Mouse (Mus musculus) neural tube, embryonic 14.5 days (tissue): ENCODE results near the gene Tpk1. TPM values are rescaled to one million over a fixed set of nuclear protein-coding genes. Genes with fewer than 3 reads are reported as not detected.

Source experiments
- ATAC-seq: fragments of 200-750 bp; cut with Nextera tagmentation; 2 replicates; pipeline ENCODE4 v1.8.0; 2017; ENCODE audit warnings: low read depth, mild to moderate bottlenecking, moderate TSS enrichment, moderate library complexity
- H3K27ac ChIP-seq: fragments of 300-500 bp; sonication (generic); 2 replicates; pipeline ENCODE4 v1.5.1; 2014; ENCODE audit warnings: low read depth, mild to moderate bottlenecking, control low read depth, low read length, moderate library complexity, mixed read lengths
- H3K27me3 ChIP-seq: fragments of 300-500 bp; sonication (generic); 2 replicates; pipeline ENCODE4 v1.6.1; 2014; ENCODE audit warnings: low read length; ENCODE audit not compliant: control insufficient read depth, insufficient read depth
- H3K36me3 ChIP-seq: fragments of 300-500 bp; sonication (generic); 2 replicates; pipeline ENCODE4 v1.6.1; 2014; ENCODE audit warnings: low read length, mixed read lengths; ENCODE audit not compliant: control insufficient read depth, insufficient read depth
- H3K4me1 ChIP-seq: fragments of 300-500 bp; sonication (generic); 2 replicates; pipeline ENCODE4 v1.6.1; 2014; ENCODE audit warnings: low read length; ENCODE audit not compliant: control insufficient read depth, insufficient read depth
- H3K4me2 ChIP-seq: fragments of 300-500 bp; sonication (generic); 2 replicates; pipeline ENCODE4 v1.6.1; 2014; ENCODE audit warnings: mild to moderate bottlenecking, low read depth, low read length, control low read depth
- H3K4me3 ChIP-seq: fragments of 300-500 bp; sonication (generic); 2 replicates; pipeline ENCODE4 v1.5.1; 2014; ENCODE audit warnings: low read depth, low read length, control low read depth, mixed read lengths
- H3K9ac ChIP-seq: fragments of 300-500 bp; sonication (generic); replicated peaks from 2 replicates; pipeline ENCODE4 v1.6.1; 2014; ENCODE audit warnings: low read depth, mild to moderate bottlenecking, control low read depth, low read length, mixed read lengths
- H3K9me3 ChIP-seq: fragments of 300-500 bp; sonication (generic); 2 replicates; pipeline ENCODE4 v1.6.1; 2016; ENCODE audit warnings: low read length; ENCODE audit not compliant: control insufficient read depth
- WGBS: fragments of 180-500 bp; shearing (Covaris S2); extraction: QIAGEN DNeasy Blood & Tissue Kit; methylation state at CpG from one replicate; pipeline ENCODE4 v1.1.7; 2014; 5-methylcytosine and 5-hydroxymethylcytosine counted together
- polyA plus RNA-seq: library from polyadenylated mRNA; unstranded; fragments of >200 nt; fragmentation: Nextera tagmentation; extraction: Ambion mirVana; gene quantifications from 2 replicates; pipeline ENCODE4 v1.2.1, GENCODE M21; 2014

The Tpk1 gene
- polyA plus RNA-seq, 1 experiment from 2014 or later = 5.6 TPM

GRCm38 (mm10) chr6:43551410-43551809, 114.7 kb downstream of the Tpk1 start:
- Histone ChIP-seq H3K4me3 (no peak overlapping the region), H3K36me3 (no peaks in the 10 kb centered on the region), H3K9ac (no peak overlapping the region), H3K27ac (no peak overlapping the region), H3K4me2 (no peak overlapping the region), H3K4me1 (no peaks in the 10 kb centered on the region), H3K9me3 (no peaks in the 10 kb centered on the region), H3K27me3 (no peaks in the 10 kb centered on the region)
- WGBS = 96% methylated on average over 1 of the region's 1 CpGs
- ATAC-seq = no peak

- no peak for ATAC-seq
- 89% methylated on average over 1 of the region's 1 CpGs for WGBS
- Histone ChIP-seq H3K4me2 (no peak overlapping the region), H3K9me3 (no peaks in the 10 kb centered on the region), H3K36me3 (no peaks in the 10 kb centered on the region), H3K27me3 (no peaks in the 10 kb centered on the region), H3K4me1 (no peaks in the 10 kb centered on the region), H3K4me3 (no peak overlapping the region), H3K9ac (no peak overlapping the region), H3K27ac (no peak overlapping the region)
Measured at GRCm38 (mm10) chr6:43546537-43546936, 119.5 kb downstream of the Tpk1 start.

- 74% methylated on average over 2 of the region's 2 CpGs for WGBS
- H3K27ac ChIP-seq = no peak overlapping the region
- H3K9ac ChIP-seq = no peak overlapping the region
- no peak overlapping the region for H3K4me3 ChIP-seq
- H3K36me3 ChIP-seq = no peaks in the 10 kb centered on the region
- no peaks in the 10 kb centered on the region for H3K27me3 ChIP-seq
- no peak overlapping the region for H3K4me2 ChIP-seq
- H3K4me1 ChIP-seq = no peaks in the 10 kb centered on the region
- peak; percentile 28; the same call in 1 of the 2 replicates for ATAC-seq
- no peaks in the 10 kb centered on the region for H3K9me3 ChIP-seq
Measured at GRCm38 (mm10) chr6:43537252-43537870, 128.7 kb downstream of the Tpk1 start.

- H3K27me3 ChIP-seq = no peaks in the 10 kb centered on the region
- no peaks in the 10 kb centered on the region for H3K4me1 ChIP-seq
- no peak overlapping the region for H3K27ac ChIP-seq
- no peak overlapping the region for H3K4me2 ChIP-seq
- no peak overlapping the region for H3K9ac ChIP-seq
- WGBS = 93% methylated on average over 2 of the region's 2 CpGs
- no peak overlapping the region for H3K4me3 ChIP-seq
- ATAC-seq = no peak
- no peaks in the 10 kb centered on the region for H3K9me3 ChIP-seq
- no peaks in the 10 kb centered on the region for H3K36me3 ChIP-seq
Measured at GRCm38 (mm10) chr6:43535459-43535858, 130.6 kb downstream of the Tpk1 start.

- ATAC-seq = no peak
- no peaks in the 10 kb centered on the region for H3K4me1 ChIP-seq
- no peaks in the 10 kb centered on the region for H3K27me3 ChIP-seq
- H3K9ac ChIP-seq = no peak overlapping the region
- no peak overlapping the region for H3K27ac ChIP-seq
- H3K36me3 ChIP-seq = no peaks in the 10 kb centered on the region
- no peak overlapping the region for H3K4me2 ChIP-seq
- no peaks in the 10 kb centered on the region for H3K9me3 ChIP-seq
- no peak overlapping the region for H3K4me3 ChIP-seq
Measured at GRCm38 (mm10) chr6:43533323-43533722, 132.8 kb downstream of the Tpk1 start.

- Histone ChIP-seq H3K4me1 (no peaks in the 10 kb centered on the region), H3K9ac (no peak overlapping the region), H3K36me3 (no peaks in the 10 kb centered on the region), H3K27me3 (no peaks in the 10 kb centered on the region), H3K4me3 (no peak overlapping the region), H3K9me3 (no peaks in the 10 kb centered on the region), H3K27ac (no peak overlapping the region), H3K4me2 (no peak overlapping the region)
- ATAC-seq = no peak
- 88% methylated on average over 3 of the region's 3 CpGs for WGBS
Measured at GRCm38 (mm10) chr6:43532822-43533221, 133.3 kb downstream of the Tpk1 start.

- no peak for ATAC-seq
- no peak overlapping the region for H3K9ac ChIP-seq
- H3K4me2 ChIP-seq = no peak overlapping the region
- no peaks in the 10 kb centered on the region for H3K36me3 ChIP-seq
- H3K4me3 ChIP-seq = no peak overlapping the region
- H3K9me3 ChIP-seq = no peaks in the 10 kb centered on the region
- no peaks in the 10 kb centered on the region for H3K4me1 ChIP-seq
- no peaks in the 10 kb centered on the region for H3K27me3 ChIP-seq
- no peak overlapping the region for H3K27ac ChIP-seq
Measured at GRCm38 (mm10) chr6:43531996-43532395, 134.1 kb downstream of the Tpk1 start.

- Histone ChIP-seq H3K4me1 (no peaks in the 10 kb centered on the region), H3K27ac (no peak overlapping the region), H3K36me3 (no peaks in the 10 kb centered on the region), H3K9ac (no peak overlapping the region), H3K4me2 (no peak overlapping the region), H3K4me3 (no peak overlapping the region), H3K9me3 (no peaks in the 10 kb centered on the region), H3K27me3 (no peaks in the 10 kb centered on the region)
- ATAC-seq = no peak
- 85% methylated on average over 3 of the region's 3 CpGs for whole genome bisulfite sequencing
Measured at GRCm38 (mm10) chr6:43528996-43529395, 137.1 kb downstream of the Tpk1 start.

- ATAC-seq = no peak
- H3K36me3 ChIP-seq = no peaks in the 10 kb centered on the region
- H3K27ac ChIP-seq = no peak overlapping the region
- H3K9me3 ChIP-seq = no peaks in the 10 kb centered on the region
- no peak overlapping the region for H3K4me2 ChIP-seq
- 76% methylated on average over 2 of the region's 2 CpGs for WGBS
- no peaks in the 10 kb centered on the region for H3K27me3 ChIP-seq
- no peak overlapping the region for H3K4me3 ChIP-seq
- H3K9ac ChIP-seq = no peak overlapping the region
- H3K4me1 ChIP-seq = 0 out of 2 replicates have a peak, but pooled peaks cover 2% of the 10 kb centered on the region
Measured at GRCm38 (mm10) chr6:43525028-43525427, 141.1 kb downstream of the Tpk1 start.
